Comparison of ENCODE assay signal across 8 mouse cellular contexts in genomic region chr17:83277117-83277947, GRCm38 (mm10).
DNase-seq lines count a peak whose midpoint lies in the region; ATAC-seq lines count a peak whose summit lies in the region.

No protein-coding gene starts in this region.

- peak overlapping the region; percentile 23 for H3K4me3 ChIP-seq in forebrain, embryonic 12.5 days (replicated peaks)

- H3K4me1 ChIP-seq in forebrain, embryonic 12.5 days: peaks cover 42% of the 10 kb centered on the region

- ATAC-seq in forebrain, embryonic 12.5 days (ENCODE audit: low FRiP score): peak; percentile 77
- peak; percentile 51 for ATAC-seq in megakaryocyte, adult 5-6 weeks (ENCODE audit: poor library complexity, severe bottlenecking)

- H3K4me2 ChIP-seq in forebrain, embryonic 12.5 days: peak overlapping the region; percentile 52

- peaks cover 30% of the 10 kb centered on the region for H3K27me3 ChIP-seq in forebrain, embryonic 12.5 days

- no peaks in the 10 kb centered on the region for H3K36me3 ChIP-seq in forebrain, embryonic 12.5 days (replicated peaks)

- 25% methylated on average over 26 of the region's 26 CpGs for WGBS in forebrain, embryonic 12.5 days

- intact Hi-C loops in left cerebral cortex, postnatal 14 days (cut with DNase I): loop anchor here (5.0 to 10.0 kb wide), 3 partner anchors 75 to 237 kb away; partner anchors contain the start of genes Cox7a2l and Eml4

- H3K27ac ChIP-seq in forebrain, embryonic 12.5 days: peak overlapping the region; percentile 75

- peak; percentile 64 for DNase-seq in 416B (ENCODE audit: low read depth)
- DNase-seq in R1 (ENCODE audit: low read depth, low spot score): peak; percentile 43
- peak; percentile 77 for DNase-seq in heart, postnatal 4 days
- peak; percentile 49 to 58 for DNase-seq in left cerebral cortex, postnatal 14 days (ENCODE audit: low spot score in 2 of 2)
- peak; percentile 50 to 51 for DNase-seq in right cerebral cortex, postnatal 36 days (ENCODE audit: low spot score in 2 of 2)
- DNase-seq in ovary, postnatal 14 days (ENCODE audit: low spot score): no peak

- no peaks in the 10 kb centered on the region for H3K9me3 ChIP-seq in forebrain, embryonic 12.5 days

- H3K9ac ChIP-seq in forebrain, embryonic 12.5 days: peak overlapping the region; percentile 39
